Mouse (Mus musculus) adrenal gland, adult 18-20 months (tissue): ENCODE data around the gene Rab11fip3. TPM values are rescaled to one million over a fixed set of nuclear protein-coding genes. Genes with fewer than 3 reads are reported as not detected.

Experiments used
- DNase-seq, 2 experiments: peaks; one replicate each; pipeline ENCODE4 v3.0.0; 2021 to 2022; ENCODE audit warnings: low spot score in 2 of 2
- total RNA-seq, 2 experiments: library from RNA; stranded (reverse); gene quantifications; 1 replicate in 1 of 2; 2 replicates in 1 of 2; pipeline ENCODE4 v1.2.3; 2021

The Rab11fip3 gene
- total RNA-seq, 2 experiments from 2014 or later: 22.6 to 24.6 TPM

DNA sequence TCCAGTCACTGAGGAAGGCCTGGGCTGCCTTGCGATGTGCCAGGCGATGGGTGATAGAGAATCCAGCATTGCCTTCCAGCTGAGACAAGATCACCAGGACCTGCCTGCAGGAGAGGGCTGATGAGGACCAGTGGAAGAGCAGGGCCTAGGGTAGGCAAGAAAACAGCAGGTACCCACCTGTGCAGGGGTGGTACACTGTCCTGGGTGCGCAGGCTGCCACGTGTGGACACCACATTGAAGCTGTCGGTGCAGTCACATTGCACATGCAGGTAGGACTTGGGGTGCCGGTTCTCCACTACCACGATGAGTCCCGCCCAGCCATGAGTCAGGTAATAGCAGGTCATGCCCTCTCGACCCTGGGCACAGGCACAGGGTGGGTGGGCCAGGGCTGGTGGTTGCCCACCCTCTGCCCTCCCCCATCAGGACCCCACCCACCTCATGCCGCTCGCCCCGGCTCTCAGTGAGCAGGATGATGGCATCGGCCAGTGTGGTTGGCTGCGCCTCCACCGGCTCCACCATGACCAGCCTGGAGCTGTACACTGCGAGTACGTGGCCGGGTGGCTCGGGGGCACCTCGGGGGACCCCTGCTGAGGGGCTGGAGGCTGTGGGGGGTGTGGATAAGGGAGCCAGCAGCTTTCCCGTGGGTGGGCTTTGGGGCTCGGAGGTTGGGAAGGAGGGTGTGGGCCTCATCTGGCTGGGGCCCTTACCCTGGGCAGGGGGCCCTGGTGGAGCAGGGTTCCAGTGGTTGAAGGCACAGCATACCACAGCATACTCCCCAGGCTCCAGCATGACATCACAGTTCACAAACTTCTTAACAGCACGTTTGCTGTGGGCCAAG lies 109.5 kb downstream of the Rab11fip3 start:
- DNase-seq: no peak

DNA sequence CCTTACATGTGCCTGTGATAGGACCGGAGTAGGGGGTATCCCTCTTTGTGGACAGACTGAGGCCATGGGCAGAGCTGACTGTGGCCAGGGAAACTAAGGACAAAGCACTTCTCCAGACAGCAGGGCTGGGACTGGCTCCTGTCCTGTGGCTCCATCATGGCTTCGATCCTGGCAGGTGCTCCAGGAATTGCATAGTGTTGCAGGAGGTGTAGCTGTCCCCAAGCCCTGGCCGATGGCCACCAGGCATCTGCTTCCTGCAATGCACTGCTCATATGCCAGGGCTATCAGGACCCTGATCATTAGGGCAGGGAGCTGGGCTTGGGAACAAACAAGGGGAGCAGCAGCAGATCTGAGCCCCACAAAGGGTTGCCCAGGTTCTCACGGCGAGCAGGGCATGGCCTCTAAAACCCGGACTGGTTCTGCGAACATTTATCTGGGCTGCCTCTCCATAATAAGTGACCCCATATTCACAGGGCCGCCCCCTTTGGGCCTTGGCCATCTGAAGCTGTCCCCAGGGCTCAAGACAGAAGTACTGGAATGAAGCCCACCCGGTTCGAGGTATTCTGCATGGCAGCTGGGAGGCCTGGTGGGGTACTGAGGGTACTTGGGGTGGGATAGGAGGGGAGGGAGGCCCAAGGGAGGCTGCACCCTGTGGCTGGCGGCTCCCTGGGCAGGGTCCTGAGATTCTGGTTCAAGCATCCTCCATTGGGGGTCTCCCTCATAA lies 110.4 kb downstream of the Rab11fip3 start:
- no peak for DNase-seq

DNA sequence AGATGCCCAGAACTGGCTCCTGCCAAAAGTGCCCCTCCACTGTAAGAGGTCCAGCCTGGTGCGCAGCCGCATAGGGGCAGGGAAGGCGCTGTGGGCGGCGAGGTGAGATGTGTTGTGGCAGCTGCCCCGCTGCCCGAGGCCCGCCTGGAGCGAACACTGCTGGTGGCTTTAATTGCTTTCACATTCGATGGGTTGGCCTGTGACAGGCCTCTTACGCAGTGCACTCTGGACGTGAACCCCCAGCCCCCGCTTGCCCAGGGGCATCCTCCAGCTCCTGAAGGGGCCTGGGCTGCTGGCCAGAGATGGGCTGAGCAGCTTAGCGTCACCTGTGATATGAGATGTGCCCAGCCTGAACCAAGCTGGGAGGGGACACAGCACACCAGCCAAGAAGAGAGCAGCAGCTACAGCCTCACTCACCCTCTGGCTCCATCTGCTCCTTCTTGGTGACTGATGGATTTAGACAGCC lies 111.7 kb downstream of the Rab11fip3 start:
- no peak for DNase-seq

DNA sequence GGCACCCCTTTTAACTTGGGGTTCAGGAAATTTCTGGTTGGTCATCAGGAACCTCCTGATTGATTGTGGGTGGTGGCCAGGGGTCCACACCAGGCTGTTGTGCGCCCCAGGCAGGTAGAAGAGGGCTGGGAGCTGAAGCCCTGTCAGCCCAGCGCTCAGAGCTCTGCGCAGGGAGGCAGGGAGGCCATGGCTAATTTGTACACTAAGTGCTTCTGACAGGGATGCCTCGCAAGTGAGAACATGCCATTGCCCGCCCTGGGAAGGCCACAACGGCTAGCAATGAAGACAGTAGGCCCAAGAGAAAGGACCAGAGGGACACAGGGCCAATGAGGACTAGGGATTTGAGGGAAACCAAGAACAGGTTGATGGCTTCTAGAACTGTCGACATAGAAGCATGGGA lies 112.7 kb downstream of the Rab11fip3 start:
- DNase-seq: no peak

DNA sequence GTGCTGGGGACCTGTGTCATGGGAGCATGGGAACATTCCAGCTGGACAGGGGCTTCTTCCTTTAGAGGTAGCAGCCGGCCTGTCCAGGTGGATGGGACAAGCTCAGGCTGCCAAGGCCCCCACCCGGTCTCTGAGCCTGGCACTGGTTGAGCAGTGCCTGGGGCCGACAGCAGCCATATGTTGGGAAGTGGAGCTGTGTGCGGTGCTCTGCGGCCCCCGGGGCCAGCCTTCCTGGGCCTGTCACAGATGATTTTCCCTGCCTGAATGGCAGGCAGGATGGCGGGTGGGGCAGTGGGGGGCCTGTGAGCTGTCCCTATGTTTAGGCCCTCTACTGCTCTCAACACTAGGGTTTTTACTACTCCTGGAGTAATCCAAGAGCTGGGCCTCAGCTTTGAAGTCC lies 113.2 kb downstream of the Rab11fip3 start:
- no peak for DNase-seq

DNA sequence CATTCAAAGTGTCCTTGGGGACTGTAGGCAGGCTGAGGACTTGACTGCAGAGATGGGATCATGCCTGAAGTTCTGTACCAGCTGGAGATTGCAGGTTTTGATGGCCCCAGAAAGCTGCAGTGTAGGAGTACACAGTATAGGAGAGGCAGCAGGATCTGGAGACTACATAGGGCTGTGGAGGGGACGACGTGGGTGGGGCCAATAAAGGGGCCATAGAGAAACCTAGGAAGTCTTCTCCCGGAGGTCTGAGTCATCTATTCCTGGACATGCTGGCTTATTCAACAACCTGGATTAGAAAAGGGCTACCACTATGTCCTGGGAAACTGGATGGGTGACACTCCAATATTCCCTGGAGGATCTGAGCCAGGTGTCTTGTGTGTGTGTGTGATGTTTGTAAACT lies 113.6 kb downstream of the Rab11fip3 start:
- DNase-seq: no peak

DNA sequence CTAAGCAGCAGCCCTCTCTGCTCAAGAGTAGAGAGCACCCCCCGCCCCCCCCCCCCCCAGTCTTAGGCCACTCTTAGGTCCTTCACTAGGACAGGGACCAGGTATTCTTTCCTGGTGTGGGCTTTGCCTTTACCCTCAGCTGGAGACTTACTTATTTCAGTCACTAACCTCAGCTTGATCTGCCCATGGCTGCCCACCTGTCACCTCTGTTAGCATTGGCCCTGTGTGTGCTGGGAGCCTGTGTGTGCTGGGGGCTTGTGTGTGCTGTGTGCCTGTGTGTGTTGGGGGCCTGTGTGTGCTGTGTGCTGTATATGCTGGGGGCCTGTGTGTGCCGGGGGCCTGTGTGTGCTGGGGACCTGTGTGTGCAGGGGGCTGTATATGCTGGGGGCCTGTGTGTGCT lies 114.7 kb downstream of the Rab11fip3 start:
- DNase-seq: no peak

DNA sequence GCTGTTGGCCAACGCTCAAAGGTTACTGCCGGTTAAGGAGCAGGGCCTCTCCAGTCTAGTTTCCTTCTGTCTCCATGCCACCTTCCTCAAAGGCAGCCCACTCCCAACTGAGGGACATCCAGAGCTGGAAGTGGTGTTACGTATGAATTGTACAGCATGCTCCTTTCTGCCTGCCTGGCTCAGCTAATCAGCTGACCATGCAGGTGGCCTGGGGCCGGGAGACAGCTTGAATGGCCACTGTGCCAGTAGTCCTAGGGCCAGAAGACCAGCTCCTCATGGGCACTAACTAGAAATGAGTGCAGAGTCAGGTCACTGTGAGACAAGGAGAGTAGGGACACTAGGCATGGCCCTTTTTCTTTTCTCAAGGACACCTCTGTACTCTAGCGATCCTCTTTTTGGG lies 116.2 kb downstream of the Rab11fip3 start:
- no peak for DNase-seq

DNA sequence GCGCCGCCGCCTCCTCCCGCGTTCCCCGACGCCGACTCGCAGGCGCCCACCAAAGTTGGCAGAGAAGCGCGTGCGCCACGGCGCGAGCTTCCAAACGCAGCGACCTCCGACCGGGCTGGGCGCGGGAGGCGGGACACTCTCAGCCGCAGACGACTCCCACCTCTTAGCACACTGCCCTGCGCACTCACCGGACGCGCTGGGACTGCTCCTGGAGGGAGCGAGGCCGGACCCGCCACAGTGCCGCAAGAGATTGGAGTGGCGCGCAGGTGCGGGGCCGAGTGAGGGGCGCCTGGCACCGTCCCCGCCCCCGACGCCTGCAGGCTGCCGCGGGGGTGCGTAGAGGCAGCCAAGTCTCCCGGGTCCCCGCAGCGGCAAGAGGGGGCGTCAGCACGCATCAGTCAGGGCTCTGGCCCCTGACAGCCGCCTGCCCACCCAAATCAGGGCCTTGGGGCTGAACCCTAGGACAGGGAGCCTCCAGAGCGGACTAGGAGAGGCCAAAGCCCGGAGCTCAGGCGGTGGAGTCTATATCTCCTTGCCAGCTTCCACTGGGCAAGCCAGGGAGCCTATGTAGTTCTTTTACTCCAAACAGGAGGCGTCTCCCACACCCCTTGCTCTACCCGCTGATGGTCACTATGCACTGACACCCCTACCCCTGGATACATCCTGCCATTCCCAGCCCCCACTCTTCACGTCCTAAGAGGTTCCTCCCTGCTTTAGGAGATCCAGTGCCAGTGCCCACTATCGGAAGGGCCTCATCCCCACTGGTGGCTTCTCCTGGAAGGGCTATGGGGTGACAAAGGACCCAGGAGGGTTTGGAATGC lies 117.3 kb downstream of the Rab11fip3 start, which contains the start of gene A930017K11Rik:
TSS of gene A930017K11Rik (minus strand) at position 763 of the 821 bp plus-strand sequence.
- no peak for DNase-seq

DNA sequence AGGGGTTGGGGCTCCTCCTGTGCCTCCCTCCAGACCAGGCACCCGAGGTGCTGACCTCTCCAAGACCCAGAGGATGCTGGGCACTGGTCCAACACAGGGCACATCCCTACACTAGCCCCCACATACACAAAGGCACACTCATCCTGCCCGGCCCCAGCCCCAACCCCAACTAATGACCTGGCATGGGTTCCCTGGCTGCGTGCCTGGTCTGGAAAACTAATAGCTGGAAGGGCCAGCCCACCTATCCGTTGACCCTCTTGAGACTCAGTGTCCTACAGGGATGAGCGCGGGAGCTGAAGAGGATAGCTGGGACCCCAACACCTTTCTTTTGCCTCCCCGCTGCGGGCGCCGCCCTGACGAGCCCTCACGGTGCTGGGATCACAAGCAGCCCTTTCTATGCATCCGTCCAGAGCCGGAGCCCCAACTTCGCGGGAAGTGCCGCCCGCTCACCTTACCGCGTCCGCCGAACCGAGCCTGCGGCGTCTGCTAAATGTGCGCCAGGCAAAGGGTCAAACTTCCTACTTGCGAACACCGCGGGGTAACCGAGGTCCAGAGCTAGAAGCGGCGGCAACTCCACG lies 118.0 kb downstream of the Rab11fip3 start:
- no peak for DNase-seq

DNA sequence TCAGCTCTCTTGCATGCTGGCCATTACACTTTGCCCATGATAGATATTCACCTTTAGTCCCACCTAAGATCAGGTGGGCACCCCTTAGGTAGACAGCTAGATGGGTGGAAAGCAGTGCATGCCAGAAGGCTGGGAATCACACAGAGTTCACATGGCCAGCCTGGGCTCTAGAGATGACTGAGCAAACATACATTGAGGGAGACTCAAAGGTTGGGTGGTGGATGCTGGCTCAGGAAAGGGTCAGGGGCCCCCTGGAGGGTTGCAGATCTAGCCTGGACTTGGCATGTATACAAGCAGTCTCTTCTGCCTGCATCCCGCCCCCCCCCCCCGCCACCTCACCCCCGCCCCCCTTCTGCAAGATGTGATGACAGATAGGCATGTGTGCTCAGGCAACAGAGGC lies 118.6 kb downstream of the Rab11fip3 start:
- DNase-seq: no peak

DNA sequence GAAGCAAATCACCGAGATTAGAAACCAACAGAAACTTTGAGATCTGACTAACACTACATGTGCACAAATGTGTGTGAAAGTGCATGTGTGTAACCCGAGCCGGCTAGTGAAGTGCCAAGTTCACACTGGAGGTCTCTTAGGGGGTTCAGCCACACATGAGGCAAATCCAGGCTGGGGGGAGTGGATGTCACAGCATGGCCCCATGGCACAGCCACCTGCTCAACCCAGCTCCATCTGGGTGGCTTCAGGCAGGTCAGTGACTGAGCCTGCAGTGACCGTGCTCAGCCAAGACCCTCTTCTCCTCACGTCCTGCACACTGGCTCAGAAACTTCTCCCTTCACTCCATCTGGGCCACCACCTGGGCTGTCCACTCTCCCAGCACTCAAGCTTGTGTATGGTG lies 119.4 kb downstream of the Rab11fip3 start:
- DNase-seq: no peak

DNA sequence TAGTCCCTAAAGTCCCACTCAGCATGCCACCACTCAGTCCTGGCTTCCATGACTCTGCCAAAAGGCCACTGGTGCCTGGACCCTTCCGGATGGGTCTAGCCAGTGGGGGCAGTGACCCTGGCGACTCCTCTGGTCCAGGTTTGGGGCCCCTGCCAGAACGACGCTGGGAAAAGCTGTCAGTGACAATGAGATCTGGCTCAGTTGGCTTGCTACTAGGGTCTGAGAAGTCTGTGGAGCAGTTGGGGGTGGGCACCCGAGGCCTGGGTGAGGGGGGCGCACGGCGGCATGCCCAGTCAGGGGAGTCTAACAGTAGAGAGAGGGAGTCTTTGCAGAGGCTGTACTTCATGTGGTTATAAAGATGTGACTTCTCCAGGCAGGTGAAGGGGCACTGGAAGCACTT lies 121.3 kb downstream of the Rab11fip3 start:
- no peak for DNase-seq

DNA sequence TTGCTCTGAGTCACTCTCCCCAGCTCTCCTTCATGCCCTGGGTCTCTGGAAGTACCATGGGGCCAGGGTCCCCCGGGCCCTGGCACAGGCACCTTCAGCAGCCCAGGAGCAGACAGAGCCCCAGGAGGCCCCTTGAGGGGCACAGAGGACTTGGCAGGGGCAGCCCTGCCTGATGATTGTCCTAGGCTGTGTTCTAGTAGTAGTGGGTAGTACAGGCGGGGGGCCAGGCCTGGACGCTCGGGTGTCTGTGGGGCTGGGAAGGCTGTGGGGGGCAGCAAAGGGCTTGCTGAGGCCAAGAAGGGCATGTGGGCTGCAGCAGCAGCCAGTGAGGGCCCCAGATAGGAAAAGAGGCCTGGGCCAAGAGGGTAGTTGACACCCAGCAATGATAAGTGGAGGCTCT lies 121.8 kb downstream of the Rab11fip3 start:
- DNase-seq: no peak

DNA sequence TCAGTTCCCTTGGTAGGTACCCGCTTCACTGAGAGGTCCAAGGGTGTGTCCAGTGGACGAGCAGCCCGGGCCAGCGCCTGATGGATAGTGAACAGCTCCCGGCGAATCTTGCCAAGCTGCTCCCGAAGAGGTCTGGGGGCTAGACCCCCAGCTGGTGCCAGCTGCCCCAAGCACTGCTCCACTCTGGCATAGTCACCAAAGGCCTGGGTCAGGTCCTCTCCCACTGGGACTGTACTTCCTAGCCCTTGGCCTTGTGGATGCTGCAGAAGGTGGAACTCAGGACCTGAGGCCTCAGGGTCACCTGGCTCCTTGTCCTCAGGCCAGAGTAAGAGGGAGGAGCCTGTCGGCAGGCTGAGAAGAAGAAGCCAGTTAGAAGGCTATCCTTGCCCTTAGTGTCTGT lies 122.5 kb downstream of the Rab11fip3 start:
- DNase-seq: no peak

DNA sequence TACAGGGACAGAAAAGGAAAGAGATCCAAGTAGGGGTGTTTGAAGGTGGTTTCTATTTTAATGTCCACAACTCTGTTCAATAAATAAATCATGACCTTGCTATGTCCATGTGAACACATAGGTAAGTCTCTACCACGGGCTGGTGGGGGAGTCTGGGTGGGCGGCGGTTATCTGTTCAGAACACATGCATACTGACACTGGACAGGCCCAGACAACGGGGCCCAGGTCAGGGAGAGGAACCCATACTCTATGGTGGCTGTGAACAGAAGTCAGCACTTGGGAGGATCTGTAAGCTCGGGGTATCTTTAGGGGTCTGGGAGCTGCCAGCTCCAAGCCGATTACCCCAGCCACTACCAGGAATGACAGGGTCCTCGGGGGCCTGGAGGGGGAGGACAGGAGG lies 123.0 kb downstream of the Rab11fip3 start:
- DNase-seq: no peak

DNA sequence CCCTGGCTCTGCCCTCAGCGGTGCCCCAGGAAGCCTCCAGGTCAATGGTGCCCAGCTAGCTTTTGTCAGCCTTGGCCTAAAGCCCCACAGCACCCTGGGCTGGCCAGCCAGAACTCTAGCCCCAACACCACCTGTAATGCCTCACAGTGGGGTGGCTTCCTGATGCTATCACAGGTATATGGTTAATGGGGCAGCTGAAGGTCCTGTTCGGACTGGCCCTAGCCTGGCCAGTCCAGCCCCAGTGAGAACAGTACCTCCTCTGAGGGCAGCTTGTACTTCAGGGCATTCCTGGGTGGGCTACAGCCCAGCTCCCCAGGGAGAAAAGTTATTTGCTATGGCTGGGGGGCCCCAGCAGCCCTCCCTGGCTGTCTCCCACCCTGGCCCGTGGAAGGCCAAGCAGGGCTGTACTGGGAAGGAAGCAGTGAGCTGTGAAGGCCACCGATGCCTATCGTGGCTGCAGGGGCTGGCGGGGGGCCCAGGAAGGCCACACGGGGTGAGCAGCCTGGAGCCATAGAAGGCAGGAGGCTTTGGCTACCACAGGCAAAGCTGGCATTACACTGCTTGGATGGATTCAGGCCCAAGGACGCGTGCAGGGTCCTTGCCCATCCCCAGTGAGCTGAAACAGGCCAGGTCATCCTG lies 123.7 kb downstream of the Rab11fip3 start:
- no peak for DNase-seq

DNA sequence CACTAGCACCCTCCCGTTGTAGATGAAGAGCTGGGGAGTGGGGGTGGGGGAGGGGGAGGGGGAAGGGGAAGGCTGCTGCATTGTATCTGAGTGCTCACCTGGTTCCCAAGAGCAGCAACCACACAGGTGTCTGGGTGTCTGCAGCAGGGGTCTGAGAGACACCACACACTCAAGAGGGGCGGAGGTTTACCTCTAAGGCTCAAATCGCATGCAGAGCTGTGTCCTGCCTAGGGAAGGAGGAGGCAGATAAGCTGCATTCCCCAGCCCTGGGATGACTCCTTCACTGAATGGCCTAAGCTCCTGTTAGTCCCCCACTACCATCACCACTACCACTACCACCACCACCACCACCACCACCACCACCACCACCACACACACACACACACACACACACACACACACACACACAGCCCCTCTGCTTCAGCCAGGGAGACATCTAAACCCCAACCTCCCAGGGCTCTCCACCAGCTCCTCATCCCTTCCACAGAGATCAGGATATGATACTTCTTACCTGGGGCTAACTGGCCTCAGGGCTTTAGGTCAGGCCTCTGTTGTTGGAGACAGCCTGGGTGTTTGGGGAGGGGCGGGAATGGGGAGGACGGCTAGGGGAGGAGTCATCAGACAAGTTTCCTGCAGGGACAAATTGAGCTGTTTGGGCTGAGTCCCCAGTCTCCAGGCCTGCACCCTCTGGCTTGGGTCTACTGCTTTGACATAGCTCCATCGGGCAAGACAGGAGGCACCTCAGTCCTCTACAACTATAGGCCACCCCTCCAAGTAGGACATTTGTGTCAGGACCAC lies 124.8 kb downstream of the Rab11fip3 start, which contains the start of the genes Pigq and Nhlrc4:
TSS of gene Pigq (minus strand) at position 571 of the 798 bp plus-strand sequence.
TSS of gene Nhlrc4 (minus strand) at position 596 of the 798 bp plus-strand sequence.
- DNase-seq: no peak

DNA sequence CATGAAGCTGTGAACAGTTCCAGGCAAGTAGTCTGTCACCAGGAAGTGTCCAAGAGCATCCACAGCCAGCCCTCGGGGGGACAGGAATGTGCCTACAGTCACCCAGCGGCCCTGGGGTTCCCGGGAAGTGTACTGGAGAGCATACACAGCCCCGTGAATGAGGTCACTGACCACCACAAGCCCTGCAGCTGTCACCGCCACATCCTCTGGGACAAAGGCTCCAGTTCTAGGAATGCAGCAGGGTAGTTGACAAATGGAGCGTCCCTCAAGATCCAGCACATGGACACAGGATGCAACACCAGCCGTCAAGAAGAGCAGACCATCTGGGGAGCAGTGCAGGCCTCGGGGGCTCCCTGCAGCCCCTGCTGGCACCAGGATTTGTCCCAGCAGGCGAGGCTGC lies 125.6 kb downstream of the Rab11fip3 start:
- no peak for DNase-seq

DNA sequence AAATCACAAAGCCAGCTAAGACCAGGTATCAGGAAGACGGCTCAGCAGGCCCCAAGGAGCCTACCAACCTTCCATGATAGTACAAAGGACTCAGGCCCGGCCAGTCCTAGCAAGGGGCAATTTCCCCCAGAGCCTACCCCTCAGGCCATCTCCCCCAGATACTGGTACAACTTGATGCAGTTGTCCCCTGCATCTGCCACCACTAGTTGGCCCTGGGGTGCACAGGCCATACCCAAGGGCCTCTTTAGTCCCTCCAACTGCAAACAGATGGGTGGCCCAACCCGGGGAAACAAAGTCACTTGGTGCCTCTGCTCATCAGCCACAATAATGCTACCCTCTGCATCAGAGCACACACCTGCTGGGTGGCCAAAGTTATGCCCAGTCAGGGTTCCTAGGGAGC lies 126.1 kb downstream of the Rab11fip3 start:
- no peak for DNase-seq
